Mouse (Mus musculus): ENCODE measurements around the gene Kat6b. TPM values are rescaled to one million over a fixed set of nuclear protein-coding genes. Genes with fewer than 3 reads are reported as not detected.
"Not testable (repeated sequence)": the region's sequence is repeated elsewhere in the genome, so short reads cannot be mapped to it uniquely, and the experiment has no call there.

Gene Kat6b
- polyA plus RNA-seq, 1 experiment from 2014 or later = 7.1 TPM

- H3K9me3 ChIP-seq (ENCODE audit: control insufficient read depth, low read length); H3K27me3 ChIP-seq (replicated peaks; ENCODE audit: control insufficient read depth, insufficient read depth, low read length); H3K4me1 ChIP-seq (ENCODE audit: control insufficient read depth, insufficient read depth, low read length); H3K9ac ChIP-seq (ENCODE audit: low read depth, low read length); H3K4me3 ChIP-seq (ENCODE audit: low read length); H3K36me3 ChIP-seq (ENCODE audit: control insufficient read depth, insufficient read depth, low read length); H3K4me2 ChIP-seq (ENCODE audit: low read depth, low read length); ATAC-seq; H3K27ac ChIP-seq (ENCODE audit: low read length): not testable (repeated sequence)
- WGBS = 92% methylated on average over 4 of the region's 4 CpGs
Measured at GRCm38 (mm10) chr14:21474593-21475132, 6.6 kb upstream of the Kat6b start.

DNA sequence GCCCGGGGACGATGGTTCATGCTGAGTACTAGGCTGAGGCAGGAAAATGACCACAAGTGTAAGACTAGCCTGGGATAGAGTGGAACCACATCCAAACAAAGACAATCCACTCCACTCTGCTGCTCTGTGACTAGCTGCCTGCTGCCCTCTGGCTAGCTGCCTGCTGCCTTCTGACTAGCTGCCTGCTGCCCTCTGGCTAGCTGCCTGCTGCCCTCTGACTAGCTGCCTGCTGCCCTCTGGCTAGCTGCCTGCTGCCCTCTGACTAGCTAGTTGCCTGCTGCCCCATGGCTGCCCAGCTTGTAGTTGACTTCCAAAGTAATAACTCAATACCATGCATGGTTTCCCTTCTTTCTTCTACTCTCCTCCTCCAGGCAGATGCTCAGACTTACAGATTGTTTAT, 4.1 kb upstream of the Kat6b start:
- no peak for ATAC-seq
- WGBS = 92% methylated on average over 2 of the region's 2 CpGs
- no peaks in the 10 kb centered on the region for H3K9me3 ChIP-seq (ENCODE audit: control insufficient read depth, low read length)
- H3K4me2 ChIP-seq (ENCODE audit: low read depth, low read length) = no peak overlapping the region
- H3K27me3 ChIP-seq (replicated peaks; ENCODE audit: control insufficient read depth, insufficient read depth, low read length) = no peaks in the 10 kb centered on the region
- H3K4me3 ChIP-seq (ENCODE audit: low read length) = no peak overlapping the region
- no peaks in the 10 kb centered on the region for H3K36me3 ChIP-seq (ENCODE audit: control insufficient read depth, insufficient read depth, low read length)
- no peak overlapping the region for H3K27ac ChIP-seq (ENCODE audit: low read length)
- no peaks in the 10 kb centered on the region for H3K4me1 ChIP-seq (ENCODE audit: control insufficient read depth, insufficient read depth, low read length)
- H3K9ac ChIP-seq (ENCODE audit: low read depth, low read length) = no peak overlapping the region

DNA sequence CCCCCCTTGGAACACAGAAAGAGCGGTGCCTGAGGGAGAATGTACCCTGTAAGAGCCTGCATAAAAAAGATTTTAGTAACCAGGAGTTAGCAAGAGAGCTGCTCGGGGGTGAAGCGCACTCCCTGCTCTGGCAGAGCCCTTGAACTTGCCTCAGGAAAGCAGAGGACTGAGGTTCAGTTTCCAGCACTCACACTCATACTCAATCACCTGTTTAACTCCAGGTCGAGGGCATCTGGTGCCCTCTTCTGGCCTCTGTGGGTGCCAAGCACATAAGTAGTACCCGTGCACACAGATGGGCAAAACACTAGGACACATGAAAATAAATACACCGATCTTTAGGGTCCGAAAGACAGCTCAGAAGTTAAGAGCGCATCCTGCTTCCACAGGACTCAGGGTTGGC, 1.7 kb upstream of the Kat6b start:
- no peak overlapping the region for H3K27ac ChIP-seq (ENCODE audit: low read length)
- no peak overlapping the region for H3K4me2 ChIP-seq (ENCODE audit: low read depth, low read length)
- no peaks in the 10 kb centered on the region for H3K9me3 ChIP-seq (ENCODE audit: control insufficient read depth, low read length)
- no peaks in the 10 kb centered on the region for H3K27me3 ChIP-seq (replicated peaks; ENCODE audit: control insufficient read depth, insufficient read depth, low read length)
- ATAC-seq = no peak
- 0 out of 2 replicates have a peak, but pooled peaks cover 2% of the 10 kb centered on the region for H3K4me1 ChIP-seq (ENCODE audit: control insufficient read depth, insufficient read depth, low read length)
- H3K4me3 ChIP-seq (ENCODE audit: low read length) = no peak overlapping the region
- H3K9ac ChIP-seq (ENCODE audit: low read depth, low read length) = no peak overlapping the region
- WGBS = 95% methylated on average over 8 of the region's 8 CpGs
- H3K36me3 ChIP-seq (ENCODE audit: control insufficient read depth, insufficient read depth, low read length) = no peaks in the 10 kb centered on the region

DNA sequence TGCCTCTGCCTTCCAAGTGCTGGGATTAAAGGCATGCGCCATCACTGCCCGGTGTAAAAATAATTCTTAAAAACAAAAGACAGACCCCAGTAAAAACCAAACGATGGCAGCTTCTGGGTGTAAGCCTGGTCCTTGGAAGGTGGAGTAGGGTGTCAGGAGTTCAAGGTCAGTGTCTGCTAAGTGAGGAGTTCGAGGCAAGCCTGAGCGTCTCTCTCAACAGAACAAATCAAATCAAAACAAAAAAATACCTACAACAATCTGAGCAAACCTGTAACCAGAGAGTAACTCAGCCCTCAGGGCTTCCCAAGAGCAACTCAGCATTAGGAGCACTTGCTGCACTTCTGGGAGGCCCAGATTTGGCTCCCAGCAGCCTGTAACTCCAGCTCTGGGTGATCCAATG, 1.0 kb upstream of the Kat6b start:
- 0 out of 2 replicates have a peak, but pooled peaks cover 4% of the 10 kb centered on the region for H3K4me1 ChIP-seq (ENCODE audit: control insufficient read depth, insufficient read depth, low read length)
- H3K9me3 ChIP-seq (ENCODE audit: control insufficient read depth, low read length) = no peaks in the 10 kb centered on the region
- H3K36me3 ChIP-seq (ENCODE audit: control insufficient read depth, insufficient read depth, low read length) = no peaks in the 10 kb centered on the region
- H3K4me3 ChIP-seq (ENCODE audit: low read length) = no peak overlapping the region
- WGBS = 93% methylated on average over 5 of the region's 5 CpGs
- no peak for ATAC-seq
- H3K27ac ChIP-seq (ENCODE audit: low read length) = no peak overlapping the region
- no peaks in the 10 kb centered on the region for H3K27me3 ChIP-seq (replicated peaks; ENCODE audit: control insufficient read depth, insufficient read depth, low read length)
- no peak overlapping the region for H3K9ac ChIP-seq (ENCODE audit: low read depth, low read length)
- H3K4me2 ChIP-seq (ENCODE audit: low read depth, low read length) = no peak overlapping the region

GRCm38 (mm10) chr14:21484199-21484598, 3.0 kb downstream of the Kat6b start:
- no peak for ATAC-seq
- H3K9ac ChIP-seq (ENCODE audit: low read depth, low read length) = no peak overlapping the region
- H3K4me2 ChIP-seq (ENCODE audit: low read depth, low read length) = no peak overlapping the region
- no peaks in the 10 kb centered on the region for H3K9me3 ChIP-seq (ENCODE audit: control insufficient read depth, low read length)
- no peaks in the 10 kb centered on the region for H3K27me3 ChIP-seq (replicated peaks; ENCODE audit: control insufficient read depth, insufficient read depth, low read length)
- WGBS = 68% methylated on average over 2 of the region's 2 CpGs
- 0 out of 2 replicates have a peak, but pooled peaks cover 4% of the 10 kb centered on the region for H3K4me1 ChIP-seq (ENCODE audit: control insufficient read depth, insufficient read depth, low read length)
- H3K4me3 ChIP-seq (ENCODE audit: low read length) = no peak overlapping the region
- no peaks in the 10 kb centered on the region for H3K36me3 ChIP-seq (ENCODE audit: control insufficient read depth, insufficient read depth, low read length)
- no peak overlapping the region for H3K27ac ChIP-seq (ENCODE audit: low read length)

DNA sequence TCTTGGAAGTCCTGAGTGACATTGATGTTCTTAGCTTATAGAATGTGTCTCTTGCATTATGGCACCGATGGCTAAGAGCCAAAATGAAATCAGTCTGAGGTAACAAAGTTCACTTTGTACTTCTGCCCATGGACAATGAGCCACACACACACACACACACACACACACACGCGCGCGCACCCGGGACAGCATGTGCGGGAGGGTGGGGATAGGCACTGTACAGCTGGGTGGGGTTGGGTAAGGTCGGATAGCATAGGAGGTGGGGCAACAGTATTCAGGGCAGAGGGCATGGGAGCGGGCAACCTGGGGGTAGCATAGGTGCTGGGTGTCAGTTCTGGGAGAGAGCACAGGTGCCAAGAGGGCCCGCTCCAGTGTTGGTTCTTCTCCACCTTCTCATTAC, 3.5 kb downstream of the Kat6b start:
- ATAC-seq = peak; percentile 87
- WGBS = 73% methylated on average over 10 of the region's 10 CpGs
- H3K4me1 ChIP-seq (ENCODE audit: control insufficient read depth, insufficient read depth, low read length) = 0 out of 2 replicates have a peak, but pooled peaks cover 4% of the 10 kb centered on the region
- no peak overlapping the region for H3K4me3 ChIP-seq (ENCODE audit: low read length)
- no peaks in the 10 kb centered on the region for H3K27me3 ChIP-seq (replicated peaks; ENCODE audit: control insufficient read depth, insufficient read depth, low read length)
- H3K9me3 ChIP-seq (ENCODE audit: control insufficient read depth, low read length) = no peaks in the 10 kb centered on the region
- H3K4me2 ChIP-seq (ENCODE audit: low read depth, low read length) = no peak overlapping the region
- H3K36me3 ChIP-seq (ENCODE audit: control insufficient read depth, insufficient read depth, low read length) = no peaks in the 10 kb centered on the region
- H3K9ac ChIP-seq (ENCODE audit: low read depth, low read length) = no peak overlapping the region
- no peak overlapping the region for H3K27ac ChIP-seq (ENCODE audit: low read length)

GRCm38 (mm10) chr14:21485961-21486520, 4.8 kb downstream of the Kat6b start:
- no peak overlapping the region for H3K4me3 ChIP-seq (ENCODE audit: low read length)
- H3K27ac ChIP-seq (ENCODE audit: low read length) = no peak overlapping the region
- no peak overlapping the region for H3K4me2 ChIP-seq (ENCODE audit: low read depth, low read length)
- 0 out of 2 replicates have a peak, but pooled peaks cover 4% of the 10 kb centered on the region for H3K4me1 ChIP-seq (ENCODE audit: control insufficient read depth, insufficient read depth, low read length)
- ATAC-seq = no peak
- no peaks in the 10 kb centered on the region for H3K27me3 ChIP-seq (replicated peaks; ENCODE audit: control insufficient read depth, insufficient read depth, low read length)
- WGBS = 92% methylated on average over 3 of the region's 3 CpGs
- no peaks in the 10 kb centered on the region for H3K36me3 ChIP-seq (ENCODE audit: control insufficient read depth, insufficient read depth, low read length)
- H3K9ac ChIP-seq (ENCODE audit: low read depth, low read length) = no peak overlapping the region
- no peaks in the 10 kb centered on the region for H3K9me3 ChIP-seq (ENCODE audit: control insufficient read depth, low read length)

GRCm38 (mm10) chr14:21487135-21487534, 5.9 kb downstream of the Kat6b start:
- not testable (repeated sequence) for H3K4me3 ChIP-seq (ENCODE audit: low read length); ATAC-seq; H3K27me3 ChIP-seq (replicated peaks; ENCODE audit: control insufficient read depth, insufficient read depth, low read length); H3K9ac ChIP-seq (ENCODE audit: low read depth, low read length); H3K4me2 ChIP-seq (ENCODE audit: low read depth, low read length); H3K36me3 ChIP-seq (ENCODE audit: control insufficient read depth, insufficient read depth, low read length); H3K4me1 ChIP-seq (ENCODE audit: control insufficient read depth, insufficient read depth, low read length); H3K27ac ChIP-seq (ENCODE audit: low read length); H3K9me3 ChIP-seq (ENCODE audit: control insufficient read depth, low read length)
- WGBS = 81% methylated on average over 2 of the region's 2 CpGs

- not testable (repeated sequence) for ATAC-seq; H3K27ac ChIP-seq (ENCODE audit: low read length); H3K4me2 ChIP-seq (ENCODE audit: low read depth, low read length); H3K9ac ChIP-seq (ENCODE audit: low read depth, low read length); H3K4me3 ChIP-seq (ENCODE audit: low read length); H3K27me3 ChIP-seq (replicated peaks; ENCODE audit: control insufficient read depth, insufficient read depth, low read length); H3K36me3 ChIP-seq (ENCODE audit: control insufficient read depth, insufficient read depth, low read length); H3K4me1 ChIP-seq (ENCODE audit: control insufficient read depth, insufficient read depth, low read length); H3K9me3 ChIP-seq (ENCODE audit: control insufficient read depth, low read length)
- 81% methylated on average over 8 of the region's 9 CpGs for WGBS
Measured at GRCm38 (mm10) chr14:21488426-21489115, 7.3 kb downstream of the Kat6b start.
